Mouse (Mus musculus) stomach, embryonic 14.5 days (tissue): ENCODE measurements at regions not wholly inside any gene's neighbourhood (a gene's known extent, or its start where the extent isn't known, plus 50 kb on each side); places are given as distances from the start of the nearest gene placed in this dataset.
A peak's percentile ranks its signal among the peaks of the same experiment; 100 is the strongest.
"Not testable (repeated sequence)": the region's sequence is repeated elsewhere in the genome, so short reads cannot be mapped to it uniquely, and the experiment has no call there.

ENCODE experiments used
- ATAC-seq: fragments of 200-750 bp; cut with Nextera tagmentation; 2 replicates; pipeline ENCODE4 v1.8.0; 2017; ENCODE audit warnings: low read depth, moderate TSS enrichment; ENCODE audit not compliant: insufficient number of reproducible peaks, insufficient read depth, low FRiP score
- H3K27ac ChIP-seq: fragments of 300-500 bp; sonication (generic); 2 replicates; pipeline ENCODE4 v1.5.1; 2014; ENCODE audit warnings: mild to moderate bottlenecking, low read length, moderate library complexity, mixed read lengths
- H3K27me3 ChIP-seq: fragments of 300-500 bp; sonication (generic); 2 replicates; pipeline ENCODE4 v1.6.1; 2014; ENCODE audit warnings: low read length, control low read depth, mixed read lengths; ENCODE audit not compliant: control insufficient read depth, insufficient read depth
- H3K36me3 ChIP-seq: fragments of 300-500 bp; sonication (generic); 2 replicates; pipeline ENCODE4 v1.6.1; 2014; ENCODE audit warnings: mild to moderate bottlenecking, control low read depth, low read length, moderate library complexity, mixed read lengths; ENCODE audit not compliant: control insufficient read depth, insufficient read depth
- H3K4me1 ChIP-seq: fragments of 300-500 bp; sonication (generic); 2 replicates; pipeline ENCODE4 v1.6.1; 2014; ENCODE audit warnings: low read length, control low read depth, mixed read lengths; ENCODE audit not compliant: control insufficient read depth, insufficient read depth
- H3K4me2 ChIP-seq: fragments of 300-500 bp; sonication (generic); replicated peaks from 2 replicates; pipeline ENCODE4 v1.6.1; 2014; ENCODE audit warnings: low read depth, low read length, control low read depth
- H3K4me3 ChIP-seq: fragments of 300-500 bp; sonication (generic); 2 replicates; pipeline ENCODE4 v1.5.1; 2014; ENCODE audit warnings: low read depth, low read length, control low read depth
- H3K9ac ChIP-seq: fragments of 300-500 bp; sonication (generic); replicated peaks from 2 replicates; pipeline ENCODE4 v1.6.1; 2014; ENCODE audit warnings: low read depth, mild to moderate bottlenecking, control low read depth, low read length, moderate library complexity, mixed read lengths
- H3K9me3 ChIP-seq: fragments of 300-500 bp; sonication (generic); 2 replicates; pipeline ENCODE4 v1.6.1; 2016; ENCODE audit warnings: low read depth, low read length, control low read depth; ENCODE audit not compliant: control insufficient read depth
- WGBS: fragments of 180-500 bp; shearing (Covaris S2); extraction: QIAGEN DNeasy Blood & Tissue Kit; methylation state at CpG from one replicate; pipeline ENCODE4 v1.1.7; 2014; 5-methylcytosine and 5-hydroxymethylcytosine counted together

DNA sequence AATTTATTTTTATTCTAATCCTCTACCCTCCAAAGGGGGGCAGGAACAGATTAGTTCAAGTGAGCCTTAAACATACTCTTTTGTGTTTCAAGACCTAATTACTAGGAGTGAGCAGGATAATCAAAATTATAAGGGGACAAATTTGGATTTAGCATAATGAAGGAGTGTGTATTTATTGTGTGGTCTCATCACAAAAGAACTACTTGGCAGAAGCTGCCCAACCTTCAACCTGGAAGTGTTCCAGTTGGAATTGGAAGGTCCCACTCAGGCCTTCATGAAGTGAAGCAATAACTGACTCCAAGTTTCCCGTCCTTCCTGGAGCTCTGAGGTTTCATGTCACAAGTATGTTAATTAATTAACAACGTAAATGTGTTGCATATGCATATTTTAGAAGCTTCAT lies 439.3 kb upstream of the Hsf2 start:
- 65% methylated on average over 2 of the region's 2 CpGs for WGBS

DNA sequence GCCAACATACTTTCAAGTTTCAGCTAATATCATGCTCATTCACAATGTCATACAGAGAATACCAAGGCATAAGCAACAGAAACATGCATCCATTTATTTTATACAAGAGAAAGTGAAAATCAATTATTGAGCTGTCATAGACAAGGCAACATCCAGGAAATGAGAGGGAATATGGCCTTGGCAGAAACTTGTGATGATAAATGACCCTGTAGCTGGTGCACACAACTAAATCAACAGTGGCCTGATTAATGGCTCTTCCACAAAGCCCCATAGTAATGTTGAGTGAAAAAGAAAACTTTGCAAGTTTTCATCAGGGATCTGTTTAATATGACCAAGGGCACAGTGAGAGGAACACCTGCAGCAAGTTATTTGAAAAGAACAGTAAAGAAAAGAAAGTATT lies 438.5 kb upstream of the Hsf2 start:
- no peaks in the 10 kb centered on the region for H3K27me3 ChIP-seq
- no peaks in the 10 kb centered on the region for H3K36me3 ChIP-seq
- ATAC-seq = peak; percentile 37; the same call in 1 of the 2 replicates
- H3K27ac ChIP-seq = no peak overlapping the region
- no peaks in the 10 kb centered on the region for H3K4me1 ChIP-seq
- no peaks in the 10 kb centered on the region for H3K9me3 ChIP-seq
- H3K4me2 ChIP-seq = no peak overlapping the region
- no peak overlapping the region for H3K4me3 ChIP-seq
- no peak overlapping the region for H3K9ac ChIP-seq

More for the DNA sequence above, 439.3 kb upstream of the Hsf2 start:
- Histone ChIP-seq H3K4me1 (no peaks in the 10 kb centered on the region), H3K9me3 (no peaks in the 10 kb centered on the region), H3K27me3 (no peaks in the 10 kb centered on the region), H3K36me3 (no peaks in the 10 kb centered on the region), H3K27ac (no peak overlapping the region), H3K4me3 (no peak overlapping the region), H3K4me2 (no peak overlapping the region), H3K9ac (no peak overlapping the region)
- no peak for ATAC-seq

DNA sequence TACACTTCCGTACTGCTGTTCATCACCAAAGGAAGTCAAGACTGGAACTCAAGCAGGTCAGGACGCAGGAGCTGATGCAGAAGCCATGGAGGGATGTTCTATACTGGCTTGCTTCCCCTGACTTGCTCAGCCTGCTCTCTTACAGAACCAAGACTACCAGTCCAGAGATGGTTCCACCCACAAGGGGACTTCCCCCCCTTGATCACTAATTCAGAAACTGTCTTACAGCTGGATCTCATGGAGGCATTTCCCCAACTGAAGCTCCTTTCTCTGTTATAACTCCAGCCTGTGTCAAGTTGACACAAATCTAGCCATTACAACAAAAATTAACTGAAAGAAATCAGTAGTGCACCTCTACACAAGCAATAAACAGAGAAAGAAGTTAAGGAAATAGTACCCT lies 432.8 kb upstream of the Hsf2 start:
- 93% methylated on average over 2 of the region's 2 CpGs for WGBS
- not testable (repeated sequence) for ATAC-seq, H3K36me3 ChIP-seq, H3K9ac ChIP-seq, H3K4me2 ChIP-seq, H3K4me3 ChIP-seq, H3K27ac ChIP-seq, H3K4me1 ChIP-seq, H3K27me3 ChIP-seq, H3K9me3 ChIP-seq

DNA sequence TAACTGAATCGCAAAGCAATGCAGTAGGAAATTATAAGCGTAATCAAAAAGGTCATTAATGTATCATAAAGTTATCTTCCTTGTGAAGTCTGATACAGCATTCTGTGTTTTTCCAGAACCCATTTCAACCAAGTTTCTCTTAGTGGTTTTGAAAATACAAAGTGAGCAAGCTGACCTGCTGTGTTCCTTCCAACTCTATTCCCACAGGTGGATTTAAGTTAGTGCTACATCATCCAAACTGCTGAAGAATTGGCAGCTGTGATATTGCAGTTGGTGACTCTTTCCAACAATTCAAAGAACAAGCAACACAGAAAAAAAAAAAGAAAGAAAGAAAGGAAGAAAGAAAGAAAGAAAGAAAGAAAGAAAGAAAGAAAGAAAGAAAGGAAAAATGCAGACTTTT lies 396.1 kb upstream of the Hsf2 start:
- no peaks in the 10 kb centered on the region for H3K36me3 ChIP-seq
- H3K4me1 ChIP-seq = no peaks in the 10 kb centered on the region
- no peak overlapping the region for H3K27ac ChIP-seq
- H3K4me2 ChIP-seq = no peak overlapping the region
- ATAC-seq = no peak
- H3K4me3 ChIP-seq = no peak overlapping the region
- no peaks in the 10 kb centered on the region for H3K9me3 ChIP-seq
- no peaks in the 10 kb centered on the region for H3K27me3 ChIP-seq
- no peak overlapping the region for H3K9ac ChIP-seq
- WGBS = 96% methylated on average over 2 of the region's 2 CpGs

DNA sequence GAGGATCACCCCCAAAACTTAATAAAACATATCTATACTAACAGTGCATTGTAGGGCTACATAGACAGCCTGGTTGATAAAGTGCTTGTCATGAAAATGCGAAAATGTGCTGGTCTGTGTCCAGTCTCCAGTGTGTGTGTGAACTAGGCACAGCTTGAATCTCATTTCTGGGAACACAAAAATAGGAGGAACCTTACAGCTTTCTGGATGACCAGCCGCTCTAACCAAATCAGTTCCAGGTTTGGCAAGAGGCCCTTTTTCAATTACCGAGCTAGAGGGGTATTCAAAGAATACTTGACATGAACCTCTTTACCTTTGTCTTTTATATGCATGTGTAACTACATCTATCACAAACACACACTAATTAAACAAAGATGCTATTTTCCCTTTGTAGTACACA lies 390.3 kb upstream of the Hsf2 start:
- Histone ChIP-seq H3K27ac (no peak overlapping the region), H3K4me3 (no peak overlapping the region), H3K9me3 (no peaks in the 10 kb centered on the region), H3K4me1 (no peaks in the 10 kb centered on the region), H3K36me3 (no peaks in the 10 kb centered on the region), H3K27me3 (no peaks in the 10 kb centered on the region), H3K9ac (no peak overlapping the region), H3K4me2 (no peak overlapping the region)
- ATAC-seq = no peak
- 73% methylated on average over 3 of the region's 3 CpGs for WGBS

DNA sequence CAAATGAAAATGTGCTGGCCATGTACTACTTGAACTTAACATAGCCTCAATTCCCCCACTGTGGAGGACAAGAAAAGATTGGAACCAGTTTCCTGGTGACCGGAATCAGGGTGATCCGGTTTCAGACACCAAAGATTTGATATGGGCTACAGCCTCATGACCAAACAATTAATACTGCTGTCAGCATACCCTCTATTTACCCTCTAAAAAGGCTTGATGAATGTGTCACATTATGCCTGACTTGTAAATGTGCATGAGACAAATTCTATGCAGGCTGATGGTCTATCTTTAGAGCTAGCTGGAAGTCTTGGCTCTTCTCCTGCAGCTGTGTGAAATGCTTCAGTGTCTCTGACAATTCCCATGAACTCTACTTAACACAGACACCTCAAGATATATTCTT lies 372.8 kb upstream of the Hsf2 start:
- Histone ChIP-seq H3K9ac (no peak overlapping the region), H3K4me3 (no peak overlapping the region), H3K4me1 (no peaks in the 10 kb centered on the region), H3K27me3 (no peaks in the 10 kb centered on the region), H3K36me3 (no peaks in the 10 kb centered on the region), H3K4me2 (no peak overlapping the region), H3K9me3 (no peaks in the 10 kb centered on the region), H3K27ac (no peak overlapping the region)
- ATAC-seq = no peak
- 80% methylated on average over 2 of the region's 2 CpGs for WGBS

DNA sequence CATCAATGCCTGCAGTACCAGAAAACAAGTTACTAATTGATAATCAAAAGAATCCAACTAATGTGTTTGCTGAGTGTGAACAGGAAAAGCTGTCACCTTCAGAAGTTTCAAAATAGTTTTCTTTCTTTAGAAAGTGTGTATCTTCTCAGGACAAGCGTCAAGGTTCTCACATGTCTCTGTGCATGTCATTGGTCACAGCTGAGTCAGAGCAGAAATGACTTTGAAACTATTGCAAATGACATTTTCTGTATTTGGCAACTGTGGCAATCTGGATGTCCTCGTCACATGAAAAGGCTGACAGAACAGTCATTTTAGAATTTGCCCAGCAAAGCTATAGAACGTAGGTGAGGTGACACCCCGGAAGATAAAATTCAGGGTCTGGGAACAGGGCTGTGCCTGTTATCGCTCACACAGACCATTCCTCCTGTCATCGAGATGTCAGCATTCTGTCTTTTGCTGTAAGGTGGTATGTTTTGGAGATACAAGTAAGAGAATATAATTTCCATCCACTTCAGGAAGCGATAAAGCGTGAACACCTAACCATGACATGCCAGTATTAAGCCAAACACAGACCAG lies 371.4 kb upstream of the Hsf2 start:
- H3K27me3 ChIP-seq = no peaks in the 10 kb centered on the region
- WGBS = 84% methylated on average over 8 of the region's 8 CpGs
- no peak overlapping the region for H3K4me3 ChIP-seq
- H3K4me2 ChIP-seq = no peak overlapping the region
- ATAC-seq = no peak
- no peaks in the 10 kb centered on the region for H3K4me1 ChIP-seq
- no peak overlapping the region for H3K9ac ChIP-seq
- no peak overlapping the region for H3K27ac ChIP-seq
- H3K9me3 ChIP-seq = no peaks in the 10 kb centered on the region
- H3K36me3 ChIP-seq = no peaks in the 10 kb centered on the region

DNA sequence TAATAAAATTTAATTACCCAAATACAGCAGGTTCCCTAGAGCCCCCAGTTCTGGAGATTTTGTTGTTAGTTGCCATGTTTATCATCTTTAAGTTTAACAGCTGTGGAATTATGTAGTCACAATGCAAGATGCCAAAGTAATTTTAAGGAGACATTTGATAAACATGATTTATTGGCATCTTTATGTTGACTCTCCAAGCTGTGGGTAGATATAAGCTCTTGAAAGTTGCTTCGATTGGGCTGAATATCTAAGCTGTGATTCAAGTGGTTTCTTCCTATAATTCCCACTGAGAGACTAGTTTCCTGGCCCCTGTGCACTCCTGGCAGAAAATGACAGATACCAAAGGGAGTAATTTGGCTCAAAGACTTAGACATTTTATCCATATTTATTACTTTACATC lies 364.7 kb upstream of the Hsf2 start:
- H3K9me3 ChIP-seq = no peaks in the 10 kb centered on the region
- WGBS = 61% methylated on average over 1 of the region's 1 CpGs
- ATAC-seq = no peak
- H3K27ac ChIP-seq = no peak overlapping the region
- H3K4me2 ChIP-seq = no peak overlapping the region
- no peak overlapping the region for H3K9ac ChIP-seq
- no peaks in the 10 kb centered on the region for H3K36me3 ChIP-seq
- no peak overlapping the region for H3K4me3 ChIP-seq
- no peaks in the 10 kb centered on the region for H3K27me3 ChIP-seq
- no peaks in the 10 kb centered on the region for H3K4me1 ChIP-seq

DNA sequence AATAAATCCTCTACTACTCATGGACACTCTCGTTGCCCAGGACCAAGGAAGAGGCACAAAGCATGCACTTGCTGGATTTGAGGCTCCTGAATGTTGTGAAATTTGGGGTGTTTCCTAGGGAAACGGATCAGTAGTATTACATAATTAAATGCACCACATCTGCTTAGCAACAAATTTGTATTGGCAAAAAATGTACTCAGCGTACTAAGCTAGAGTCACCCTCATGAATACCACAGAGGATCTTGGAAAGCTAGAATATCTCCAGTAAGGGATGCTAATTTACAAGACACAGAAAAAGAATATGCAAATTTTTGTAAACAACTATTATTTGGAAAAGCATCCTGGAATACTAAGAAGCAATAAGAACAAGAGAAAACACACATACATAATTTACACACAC lies 359.0 kb upstream of the Hsf2 start:
- ATAC-seq = no peak
- no peak overlapping the region for H3K4me2 ChIP-seq
- no peaks in the 10 kb centered on the region for H3K9me3 ChIP-seq
- WGBS = 88% methylated on average over 3 of the region's 3 CpGs
- H3K36me3 ChIP-seq = no peaks in the 10 kb centered on the region
- H3K4me3 ChIP-seq = no peak overlapping the region
- no peaks in the 10 kb centered on the region for H3K4me1 ChIP-seq
- H3K27ac ChIP-seq = no peak overlapping the region
- no peaks in the 10 kb centered on the region for H3K27me3 ChIP-seq
- no peak overlapping the region for H3K9ac ChIP-seq
